Mouse (Mus musculus): ENCODE measurements at regions not wholly inside any gene's neighbourhood (a gene's known extent, or its start where the extent isn't known, plus 50 kb on each side); places are given as distances from the start of the nearest gene placed in this dataset.

GRCm38 (mm10) chr13:71507421-71507931, 456.0 kb downstream of the Irx1 start:
- DNase-seq (ENCODE audit: inconsistent age in 2 of 2, low spot score in 1 of 2) = no peak

GRCm38 (mm10) chr13:71506777-71507176, 456.7 kb downstream of the Irx1 start:
- DNase-seq (ENCODE audit: inconsistent age in 2 of 2, low spot score in 1 of 2) = no peak

- DNase-seq (ENCODE audit: inconsistent age in 2 of 2, low spot score in 1 of 2) = peak; percentile 24 to 35
Observed at GRCm38 (mm10) chr13:71489773-71490172, 473.8 kb downstream of the Irx1 start.

GRCm38 (mm10) chr13:71481205-71481604, 482.3 kb downstream of the Irx1 start:
- no peak for DNase-seq (ENCODE audit: inconsistent age in 2 of 2, low spot score in 1 of 2)

GRCm38 (mm10) chr13:71461552-71461951, 502.0 kb downstream of the Irx1 start:
- DNase-seq (ENCODE audit: inconsistent age in 2 of 2, low spot score in 1 of 2) = no peak

GRCm38 (mm10) chr13:71460607-71461006, 502.9 kb downstream of the Irx1 start:
- DNase-seq (ENCODE audit: inconsistent age in 2 of 2, low spot score in 1 of 2) = no peak

- DNase-seq (ENCODE audit: inconsistent age in 2 of 2, low spot score in 1 of 2) = no peak
Observed at GRCm38 (mm10) chr13:71460097-71460496, 503.4 kb downstream of the Irx1 start.

GRCm38 (mm10) chr13:71459022-71459536, 504.4 kb downstream of the Irx1 start:
- peak in 1 of 2 experiments; percentile 17 for DNase-seq (ENCODE audit: inconsistent age in 2 of 2, low spot score in 1 of 2)

GRCm38 (mm10) chr13:71458061-71458935, 505.2 kb downstream of the Irx1 start:
- DNase-seq (ENCODE audit: inconsistent age in 2 of 2, low spot score in 1 of 2) = peak; percentile 57 to 84

GRCm38 (mm10) chr13:71457550-71457949, 506.0 kb downstream of the Irx1 start:
- no peak for DNase-seq (ENCODE audit: inconsistent age in 2 of 2, low spot score in 1 of 2)

GRCm38 (mm10) chr13:71452258-71452657, 511.3 kb downstream of the Irx1 start:
- DNase-seq (ENCODE audit: inconsistent age in 2 of 2, low spot score in 1 of 2) = no peak

- no peak for DNase-seq (ENCODE audit: inconsistent age in 2 of 2, low spot score in 1 of 2)
Observed at GRCm38 (mm10) chr13:71437601-71438099, 525.9 kb downstream of the Irx1 start.

- no peak for DNase-seq (ENCODE audit: inconsistent age in 2 of 2, low spot score in 1 of 2)
Observed at GRCm38 (mm10) chr13:71403654-71404560, 559.6 kb downstream of the Irx1 start.

- DNase-seq (ENCODE audit: inconsistent age in 2 of 2, low spot score in 1 of 2) = no peak
Observed at GRCm38 (mm10) chr13:71393716-71394309, 552.2 kb upstream of the Adamts16 start.

GRCm38 (mm10) chr13:71378641-71379040, 537.0 kb upstream of the Adamts16 start:
- no peak for DNase-seq (ENCODE audit: inconsistent age in 2 of 2, low spot score in 1 of 2)

GRCm38 (mm10) chr13:71375909-71376606, 534.4 kb upstream of the Adamts16 start:
- DNase-seq (ENCODE audit: inconsistent age in 2 of 2, low spot score in 1 of 2) = peak; percentile 12 to 38

GRCm38 (mm10) chr13:71372701-71373685, 531.4 kb upstream of the Adamts16 start:
- no peak for DNase-seq (ENCODE audit: inconsistent age in 2 of 2, low spot score in 1 of 2)

- no peak for DNase-seq (ENCODE audit: inconsistent age in 2 of 2, low spot score in 1 of 2)
Observed at GRCm38 (mm10) chr13:71369832-71370231, 528.2 kb upstream of the Adamts16 start.

- no peak for DNase-seq (ENCODE audit: inconsistent age in 2 of 2, low spot score in 1 of 2)
Observed at GRCm38 (mm10) chr13:71365261-71365660, 523.6 kb upstream of the Adamts16 start.

Data from adrenal gland, adult (tissue).